Mouse (Mus musculus) midbrain, embryonic 16.5 days (tissue): ENCODE measurements around the gene Trmt61a. TPM values are rescaled to one million over a fixed set of nuclear protein-coding genes. Genes with fewer than 3 reads are reported as not detected.

Experiments
- ATAC-seq: fragments of 200-750 bp; cut with Nextera tagmentation; 2 replicates; pipeline ENCODE4 v1.8.0; 2017; ENCODE audit warnings: moderate TSS enrichment
- H3K27ac ChIP-seq: fragments of 300-500 bp; sonication (generic); 2 replicates; pipeline ENCODE4 v1.5.1; 2014; ENCODE audit warnings: mild to moderate bottlenecking, low read length, mixed read lengths
- H3K27me3 ChIP-seq: fragments of 300-500 bp; sonication (generic); 2 replicates; pipeline ENCODE4 v1.6.1; 2014; ENCODE audit warnings: low read depth, low read length, mixed read lengths; ENCODE audit not compliant: control insufficient read depth, insufficient read depth
- H3K36me3 ChIP-seq: fragments of 300-500 bp; sonication (generic); 2 replicates; pipeline ENCODE4 v1.6.1; 2014; ENCODE audit warnings: mild to moderate bottlenecking, low read length, moderate library complexity, mixed read lengths; ENCODE audit not compliant: control insufficient read depth, insufficient read depth
- H3K4me1 ChIP-seq: fragments of 300-500 bp; sonication (generic); 2 replicates; pipeline ENCODE4 v1.6.1; 2014; ENCODE audit warnings: mild to moderate bottlenecking, low read length, mixed read lengths; ENCODE audit not compliant: control insufficient read depth, insufficient read depth
- H3K4me2 ChIP-seq: fragments of 300-500 bp; sonication (generic); 2 replicates; pipeline ENCODE4 v1.6.1; 2014; ENCODE audit warnings: mild to moderate bottlenecking, low read length, mixed read lengths
- H3K4me3 ChIP-seq: fragments of 300-500 bp; sonication (generic); 2 replicates; pipeline ENCODE4 v1.5.1; 2014; ENCODE audit warnings: low read depth, mild to moderate bottlenecking, low read length, moderate library complexity, mixed read lengths
- H3K9ac ChIP-seq: fragments of 300-500 bp; sonication (generic); 2 replicates; pipeline ENCODE4 v1.6.1; 2014; ENCODE audit warnings: low read depth, low read length, mixed read lengths
- H3K9me3 ChIP-seq: fragments of 300-500 bp; sonication (generic); replicated peaks from 2 replicates; pipeline ENCODE4 v1.6.1; 2014; ENCODE audit warnings: mild to moderate bottlenecking, low read length, mixed read lengths; ENCODE audit not compliant: control insufficient read depth, poor library complexity, severe bottlenecking
- WGBS: fragments of 180-500 bp; shearing (Covaris S2); extraction: QIAGEN DNeasy Blood & Tissue Kit; methylation state at CpG from one replicate; pipeline ENCODE4 v1.1.7; 2014; 5-methylcytosine and 5-hydroxymethylcytosine counted together
- polyA plus RNA-seq: library from polyadenylated mRNA; unstranded; fragments of >200 nt; fragmentation: Nextera tagmentation; extraction: Ambion mirVana; gene quantifications from 2 replicates; pipeline ENCODE4 v1.2.1, GENCODE M21; 2015

Trmt61a gene
- polyA plus RNA-seq, 1 experiment from 2014 or later: 10.4 TPM

DNA sequence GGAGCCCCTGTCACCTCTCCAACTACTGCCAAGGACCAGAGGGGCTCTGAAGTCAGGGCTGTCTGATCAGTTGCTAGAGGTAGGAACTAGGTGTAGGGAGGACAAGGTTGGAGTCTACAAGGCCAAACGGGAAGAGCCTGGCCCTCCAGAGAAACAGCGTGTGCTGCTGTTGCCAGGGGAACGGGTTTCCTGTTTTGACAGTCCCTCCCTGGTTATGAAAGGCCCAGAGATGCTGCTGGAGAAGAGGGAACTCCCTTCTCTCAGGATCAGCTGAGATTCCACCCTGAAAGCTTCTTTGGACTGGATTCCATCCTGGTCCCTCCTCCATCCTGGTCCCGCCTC, 48.2 kb downstream of the Trmt61a start:
- Histone ChIP-seq H3K36me3 (peaks cover 5% of the 10 kb centered on the region; the same call in 1 of the 2 replicates), H3K9ac (no peak overlapping the region), H3K9me3 (no peaks in the 10 kb centered on the region), H3K4me1 (no peaks in the 10 kb centered on the region), H3K4me2 (no peak overlapping the region), H3K4me3 (no peak overlapping the region), H3K27me3 (no peaks in the 10 kb centered on the region), H3K27ac (no peak overlapping the region)
- ATAC-seq: no peak
- 67% methylated on average over 4 of the region's 4 CpGs for WGBS

DNA sequence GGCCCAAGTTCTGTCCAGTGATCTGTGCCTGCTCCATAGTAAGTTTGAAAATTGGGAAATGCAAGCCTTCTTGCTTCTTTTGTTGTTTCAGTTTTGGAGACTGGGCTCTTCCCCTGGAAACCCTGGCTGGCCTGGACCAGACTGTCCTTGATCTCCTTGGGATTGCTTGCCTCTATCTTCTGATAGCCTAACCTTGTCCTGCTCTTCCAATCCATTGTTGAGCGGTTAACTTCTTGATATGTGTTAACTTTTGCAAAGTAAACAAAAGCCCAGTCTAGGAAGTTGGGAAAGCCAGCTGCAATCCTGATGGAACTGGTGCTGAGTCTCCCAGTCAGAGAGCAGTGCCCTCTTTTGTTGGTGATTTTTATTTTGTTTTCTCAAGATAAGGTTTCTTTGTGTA, 50.1 kb downstream of the Trmt61a start:
- no peak overlapping the region for H3K27ac ChIP-seq
- no peak for ATAC-seq
- H3K9me3 ChIP-seq: no peaks in the 10 kb centered on the region
- H3K4me2 ChIP-seq: no peak overlapping the region
- no peak overlapping the region for H3K4me3 ChIP-seq
- H3K9ac ChIP-seq: no peak overlapping the region
- peaks cover 6% of the 10 kb centered on the region for H3K4me1 ChIP-seq
- H3K27me3 ChIP-seq: no peaks in the 10 kb centered on the region
- H3K36me3 ChIP-seq: peaks cover 5% of the 10 kb centered on the region; the same call in 1 of the 2 replicates
- WGBS: 100% methylated on average over 1 of the region's 1 CpGs

DNA sequence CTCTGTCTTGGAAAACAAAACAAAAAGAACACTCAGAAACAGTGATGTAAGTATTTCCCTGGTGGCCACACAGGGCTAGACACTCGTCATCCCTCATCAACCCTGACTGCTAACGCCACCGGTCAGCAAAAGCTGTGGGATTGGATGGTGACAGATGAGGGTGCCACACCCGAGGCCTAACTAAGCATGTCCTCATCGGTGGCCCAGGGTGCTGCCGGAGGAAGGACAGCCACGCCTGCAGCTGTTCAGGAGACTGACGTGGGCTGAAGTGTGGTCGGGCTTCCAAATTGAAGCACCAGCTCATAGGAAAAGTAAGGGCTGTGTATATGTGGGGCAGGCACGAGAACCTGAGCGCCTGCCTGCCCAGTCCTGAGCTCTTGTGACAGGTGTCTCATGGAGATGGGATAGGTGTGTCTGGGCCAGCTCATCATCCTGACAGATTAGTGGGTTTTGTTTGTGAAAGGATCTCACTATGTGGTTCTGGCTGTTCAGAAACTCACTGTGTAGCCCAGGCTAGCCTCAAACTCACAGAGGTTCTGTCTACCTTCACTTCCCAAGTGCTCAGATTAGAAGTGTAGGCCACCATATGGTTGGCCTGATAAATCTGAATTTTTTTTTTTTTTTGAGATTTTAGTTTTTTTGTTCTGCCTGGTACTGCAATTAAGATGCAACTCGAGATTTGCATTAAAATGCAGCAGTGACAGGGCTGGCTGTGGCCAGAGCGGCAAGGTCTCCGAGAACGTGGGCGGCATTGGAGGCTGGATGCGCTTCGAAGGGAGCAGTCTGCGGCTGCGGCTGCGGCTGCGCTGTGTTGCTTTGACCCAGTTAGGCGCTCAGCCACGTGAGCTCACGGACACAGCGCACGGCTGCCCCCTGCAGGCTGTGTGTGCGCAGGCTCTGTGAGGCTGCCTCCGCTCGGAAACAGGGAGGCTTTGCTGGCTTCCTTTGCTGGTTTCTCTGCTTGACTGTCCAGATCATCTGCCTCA, 54.2 kb downstream of the Trmt61a start:
- Histone ChIP-seq H3K9me3 (no peaks in the 10 kb centered on the region), H3K36me3 (0 out of 2 replicates have a peak, but pooled peaks cover 3% of the 10 kb centered on the region), H3K27me3 (no peaks in the 10 kb centered on the region), H3K4me3 (peak overlapping the region; percentile 15; the same call in 1 of the 2 replicates), H3K4me2 (peak overlapping the region; percentile 48), H3K27ac (peak overlapping the region; percentile 53), H3K4me1 (peaks cover 6% of the 10 kb centered on the region), H3K9ac (peak overlapping the region; percentile 57)
- ATAC-seq: peak; percentile 94
- WGBS: 32% methylated on average over 30 of the region's 30 CpGs

DNA sequence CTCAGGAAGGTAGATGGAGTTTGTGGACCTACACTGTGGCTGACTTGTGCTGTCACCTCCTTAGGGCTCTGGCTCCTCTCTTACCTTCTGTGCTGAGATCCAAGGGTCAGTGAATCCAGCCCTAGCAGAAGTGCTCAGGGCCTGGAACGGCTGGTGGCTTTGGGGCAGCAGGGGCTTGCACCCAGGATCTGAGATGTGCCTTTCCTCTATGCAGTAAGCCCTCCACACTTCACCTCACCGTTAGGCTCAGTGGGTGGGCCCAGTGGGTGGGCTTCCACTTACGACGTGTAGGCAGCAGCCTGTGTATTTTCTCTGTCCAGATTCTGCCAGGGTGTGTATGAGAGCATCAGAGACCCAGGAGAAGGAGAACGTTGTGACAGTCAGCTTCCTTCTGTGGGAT, 55.0 kb downstream of the Trmt61a start:
- peaks cover 6% of the 10 kb centered on the region for H3K4me1 ChIP-seq
- H3K36me3 ChIP-seq: no peaks in the 10 kb centered on the region
- 56% methylated on average over 5 of the region's 5 CpGs for WGBS
- peak; percentile 40 for ATAC-seq
- no peaks in the 10 kb centered on the region for H3K27me3 ChIP-seq
- H3K4me2 ChIP-seq: peak overlapping the region; percentile 48
- H3K9me3 ChIP-seq: no peaks in the 10 kb centered on the region
- 0 out of 2 replicates have a peak overlapping the region, but pooled peaks have one; percentile 13 for H3K27ac ChIP-seq
- peak overlapping the region; percentile 57 for H3K9ac ChIP-seq
- no peak overlapping the region for H3K4me3 ChIP-seq

Other genes with a start within 250 kb of the Trmt61a start
- gene Tnfaip2, start 235.6 kb upstream of the Trmt61a start, polyA plus RNA-seq: 0.31 and 0.79 TPM in 2 replicates
- gene Gm266, start 192.3 kb upstream of the Trmt61a start, polyA plus RNA-seq: 1.0 and 3.1 TPM in 2 replicates
- gene Eif5, start 140.1 kb upstream of the Trmt61a start, polyA plus RNA-seq: 502 and 561 TPM in 2 replicates
- 39.9 and 45.5 TPM in 2 replicates for gene Mark3, start 103.6 kb upstream of the Trmt61a start, polyA plus RNA-seq
- 1,397 and 1,482 TPM in 2 replicates for gene Ckb, start 5.8 kb upstream of the Trmt61a start, polyA plus RNA-seq
- 70.4 and 71.8 TPM in 2 replicates for gene Bag5, start 35.2 kb downstream of the Trmt61a start, polyA plus RNA-seq
- gene Apopt1, start 35.2 kb downstream of the Trmt61a start, polyA plus RNA-seq: 52.3 and 56.8 TPM in 2 replicates
- 665 and 671 TPM in 2 replicates for gene Klc1, start 80.7 kb downstream of the Trmt61a start, polyA plus RNA-seq
- gene Xrcc3, start 135.8 kb downstream of the Trmt61a start, polyA plus RNA-seq: 2.0 and 2.1 TPM in 2 replicates
- 32.1 and 35.1 TPM in 2 replicates for gene Zfyve21, start 136.1 kb downstream of the Trmt61a start, polyA plus RNA-seq
- 37.9 and 42.9 TPM in 2 replicates for gene Ppp1r13b, start 230.0 kb downstream of the Trmt61a start, polyA plus RNA-seq